Mouse (Mus musculus) left cerebral cortex, postnatal 36 days (tissue): ENCODE results near the gene Fgf12. TPM values are rescaled to one million over a fixed set of nuclear protein-coding genes. Genes with fewer than 3 reads are reported as not detected.
A peak's percentile ranks its signal among the peaks of the same experiment; 100 is the strongest.

ENCODE experiments used
- DNase-seq, 2 experiments: peaks; one replicate each; pipeline ENCODE4 v3.0.0; 2021 to 2022; ENCODE audit warnings: low spot score in 2 of 2, mixed read lengths in 1 of 2
- intact Hi-C: fragments of 180-260 bp; cut with DNase I; formaldehyde crosslinking; loops from one replicate; pipeline ENCODE4 v1.15.1; 2025
- total RNA-seq, 2 experiments: library from RNA; stranded (reverse); gene quantifications; 2 replicates each; pipeline ENCODE4 v1.2.3; 2021

The Fgf12 gene
- total RNA-seq, 2 experiments from 2014 or later: 307 to 314 TPM

DNA sequence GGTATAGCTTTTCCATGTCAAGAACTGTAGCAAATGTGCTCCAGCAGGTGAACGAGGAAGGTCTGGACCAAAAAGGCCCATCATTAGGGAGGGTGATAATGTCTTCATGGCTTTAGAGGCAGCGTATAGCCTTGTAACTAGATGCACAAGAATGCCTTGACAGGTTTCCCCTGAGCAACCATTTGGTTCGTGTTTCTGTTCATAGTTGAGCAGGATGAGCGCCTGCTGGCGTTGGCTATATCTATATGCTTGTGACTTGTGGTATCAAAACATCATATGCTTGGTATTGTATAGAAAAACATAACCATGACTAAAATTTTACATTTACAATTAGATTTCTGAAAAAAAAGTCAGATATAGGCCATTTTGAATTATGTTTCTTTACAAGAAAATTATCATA lies 361.6 kb downstream of the Fgf12 start:
- intact Hi-C loops: no loop called here
- DNase-seq: no peak

DNA sequence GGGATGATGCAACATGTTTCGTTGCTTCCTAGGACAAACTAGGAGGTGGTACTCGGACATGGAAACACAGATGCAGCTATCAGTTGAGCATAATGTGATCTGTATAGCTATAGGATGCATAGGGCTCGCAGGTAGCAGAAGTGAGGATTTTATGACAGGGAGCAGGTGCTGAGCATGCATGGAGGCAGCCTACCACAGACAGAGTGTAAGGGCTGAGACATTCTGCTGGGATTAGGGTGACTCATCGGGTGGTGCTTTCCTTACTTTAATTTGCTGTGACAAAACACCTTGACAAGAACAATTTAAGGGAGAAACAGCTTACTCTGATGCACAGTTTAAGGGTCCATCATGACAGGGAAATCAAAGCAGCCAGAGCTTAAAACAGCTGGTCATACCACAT lies 363.8 kb downstream of the Fgf12 start:
- intact Hi-C loops: no loop called here
- DNase-seq: no peak

DNA sequence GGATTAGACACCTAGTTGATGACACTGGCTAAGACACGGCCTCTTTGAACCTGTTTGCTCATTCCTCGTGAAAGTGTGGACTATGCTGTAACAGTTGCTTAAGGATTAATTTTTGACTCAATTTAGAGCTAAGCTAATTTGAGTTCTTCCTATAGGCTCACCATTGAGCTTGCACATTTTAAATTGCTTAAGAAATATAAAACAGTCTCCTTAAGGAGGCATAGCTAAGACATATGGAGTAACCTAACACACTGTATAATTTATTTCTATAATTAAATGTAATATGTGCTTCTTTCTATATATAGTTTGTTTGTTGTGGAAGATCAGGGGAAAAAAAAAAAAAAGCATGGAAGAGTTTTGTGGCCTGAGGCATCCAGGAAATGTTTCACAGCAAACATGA lies 378.1 kb downstream of the Fgf12 start:
- DNase-seq: no peak
- intact Hi-C loops: no loop called here

DNA sequence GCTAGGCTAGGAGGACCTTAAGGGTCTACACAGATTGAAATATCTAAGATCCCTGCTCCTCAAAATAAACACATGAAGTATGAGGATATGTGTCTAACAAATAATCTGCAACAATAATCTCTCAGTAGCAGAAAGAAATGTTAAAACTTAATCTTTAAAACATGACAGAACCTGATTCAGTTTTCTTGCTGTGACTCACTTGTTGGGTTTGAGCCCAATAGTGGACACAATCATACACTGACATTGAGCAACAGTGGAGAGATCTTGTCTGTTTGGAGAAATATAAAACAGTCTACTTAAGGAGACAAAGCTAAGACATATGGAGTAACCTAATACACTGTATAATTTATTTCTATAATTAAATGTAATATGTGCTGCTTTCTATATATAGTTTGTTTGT lies 379.6 kb downstream of the Fgf12 start:
- DNase-seq: no peak
- intact Hi-C loops: no loop called here

DNA sequence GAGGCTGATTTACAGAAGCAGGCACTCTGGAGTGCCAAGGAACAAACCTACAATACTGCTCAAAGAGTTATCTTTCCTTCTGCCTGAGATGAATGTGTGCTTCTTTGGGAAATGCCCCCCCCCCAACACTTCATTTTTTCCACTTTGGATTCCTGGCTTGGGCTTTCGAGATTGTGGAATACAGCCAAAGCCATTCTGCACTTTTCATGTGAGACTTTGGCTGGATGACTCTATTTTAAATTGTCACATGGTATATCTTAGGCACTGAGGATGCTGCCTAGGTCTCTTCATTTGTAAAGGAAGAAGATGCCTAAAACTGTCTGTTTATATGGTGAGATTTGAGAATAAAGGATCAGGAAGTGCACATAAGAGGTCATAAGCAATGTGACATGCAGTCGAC lies 402.2 kb downstream of the Fgf12 start:
- DNase-seq: no peak
- intact Hi-C loops: no loop called here

DNA sequence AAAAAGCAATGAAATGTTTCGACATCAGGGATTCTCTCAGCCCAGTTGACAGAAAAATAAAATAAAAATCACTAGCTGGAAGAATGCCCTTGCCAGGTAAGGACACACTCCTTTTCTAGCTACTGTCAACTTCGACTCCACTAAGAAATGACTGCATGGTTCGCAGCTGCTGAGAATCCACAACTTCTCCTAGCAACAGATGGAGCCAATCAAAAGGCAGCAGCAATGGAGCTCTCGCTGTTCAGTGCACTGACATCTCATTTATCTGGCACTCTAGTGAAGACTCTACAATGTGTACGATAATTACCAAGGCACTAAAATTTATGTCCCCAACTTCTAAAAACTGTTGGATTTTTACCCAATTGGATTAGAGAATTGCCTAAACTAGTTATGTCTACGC lies 407.5 kb downstream of the Fgf12 start:
- DNase-seq: no peak
- intact Hi-C loops: no loop called here

- no peak for DNase-seq
- intact Hi-C loops: no loop called here
These were observed 414.9 kb downstream of the Fgf12 start for GRCm38 (mm10) chr16:28337930-28338329.

GRCm38 (mm10) chr16:28336700-28337099 lies 416.2 kb downstream of the Fgf12 start:
- intact Hi-C loops: no loop called here

DNA sequence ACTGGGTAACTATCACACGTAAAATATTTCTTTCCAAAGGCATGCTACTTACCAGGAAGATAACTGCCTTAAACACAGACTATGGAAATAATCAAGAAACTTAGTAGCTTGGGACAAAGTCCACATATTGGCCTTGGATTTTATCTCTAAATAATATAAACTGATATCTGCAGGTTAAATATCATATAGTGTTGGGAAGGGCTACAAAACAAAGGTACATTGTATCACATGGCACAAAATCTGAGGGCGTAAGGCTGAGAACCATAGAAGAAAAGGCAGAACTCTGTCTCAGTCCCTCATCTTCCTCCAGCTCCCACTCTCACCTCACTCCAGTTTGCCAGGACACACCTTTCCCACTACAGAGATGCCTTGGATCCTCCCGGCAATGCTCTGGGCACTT lies 417.8 kb downstream of the Fgf12 start:
- intact Hi-C loops: no loop called here
- no peak for DNase-seq

More at GRCm38 (mm10) chr16:28336700-28337099, 416.2 kb downstream of the Fgf12 start:
- no peak for DNase-seq

DNA sequence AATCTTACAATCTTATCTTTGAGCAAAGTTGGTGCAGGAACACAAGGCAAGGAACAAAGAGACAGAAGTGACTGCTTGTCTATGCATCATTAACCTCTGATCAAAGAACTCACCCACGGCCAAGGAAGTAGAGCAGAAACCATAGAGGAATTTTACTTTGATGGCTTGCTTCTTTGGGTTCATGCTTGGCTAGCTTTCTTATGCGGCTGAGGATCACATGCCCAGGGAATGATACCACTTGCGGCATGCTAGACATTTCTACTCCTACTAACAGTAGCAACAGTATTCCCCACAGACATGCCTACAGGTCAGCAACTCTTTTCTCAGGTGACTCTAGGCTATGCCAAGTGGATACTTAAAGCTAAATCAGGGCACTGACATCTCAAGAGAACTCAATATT lies 429.3 kb downstream of the Fgf12 start:
- intact Hi-C loops: no loop called here
- DNase-seq: no peak

DNA sequence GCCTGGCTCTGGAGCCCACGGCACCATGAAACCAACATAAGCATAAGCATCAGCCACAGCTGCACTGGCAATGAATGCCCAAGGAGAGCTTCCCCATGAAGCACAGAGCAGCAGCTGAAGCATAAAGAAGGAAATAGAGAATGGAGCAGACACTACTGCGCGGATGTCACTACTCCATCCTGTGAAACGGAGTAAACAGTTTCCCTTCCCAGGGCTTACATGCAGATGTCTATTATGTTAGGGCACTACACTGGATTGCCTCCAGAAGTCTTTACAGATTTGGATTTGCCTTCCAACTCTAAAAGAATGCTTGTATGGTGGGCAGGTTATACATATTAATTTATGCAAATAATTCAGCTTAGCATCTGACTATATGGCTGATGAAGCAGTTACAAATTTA lies 441.2 kb downstream of the Fgf12 start:
- no peak for DNase-seq
- intact Hi-C loops: no loop called here

DNA sequence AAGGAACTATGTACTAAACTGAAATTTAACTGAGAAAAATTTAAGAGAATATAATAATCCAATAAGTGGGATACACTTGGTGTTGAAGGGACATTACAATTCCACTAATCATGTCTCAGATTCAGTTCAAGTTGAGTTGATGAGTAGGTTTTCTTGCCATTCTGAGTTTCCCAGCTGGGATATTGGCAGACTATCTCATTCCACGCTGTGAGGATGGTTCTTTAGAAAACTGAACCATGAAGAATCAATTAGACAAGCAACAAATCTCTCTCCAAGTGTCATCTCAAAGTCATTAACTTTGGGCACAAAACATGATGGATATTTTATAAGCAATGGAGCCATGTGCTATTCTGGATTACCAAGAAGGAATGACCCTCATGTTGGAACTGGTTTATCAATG lies 449.0 kb downstream of the Fgf12 start:
- DNase-seq: no peak
- intact Hi-C loops: no loop called here

- intact Hi-C loops: no loop called here
- no peak for DNase-seq
These were observed 463.1 kb downstream of the Fgf12 start for GRCm38 (mm10) chr16:28289689-28290330.

GRCm38 (mm10) chr16:28257904-28258303 lies 495.0 kb downstream of the Fgf12 start:
- DNase-seq: no peak
- intact Hi-C loops: no loop called here

DNA sequence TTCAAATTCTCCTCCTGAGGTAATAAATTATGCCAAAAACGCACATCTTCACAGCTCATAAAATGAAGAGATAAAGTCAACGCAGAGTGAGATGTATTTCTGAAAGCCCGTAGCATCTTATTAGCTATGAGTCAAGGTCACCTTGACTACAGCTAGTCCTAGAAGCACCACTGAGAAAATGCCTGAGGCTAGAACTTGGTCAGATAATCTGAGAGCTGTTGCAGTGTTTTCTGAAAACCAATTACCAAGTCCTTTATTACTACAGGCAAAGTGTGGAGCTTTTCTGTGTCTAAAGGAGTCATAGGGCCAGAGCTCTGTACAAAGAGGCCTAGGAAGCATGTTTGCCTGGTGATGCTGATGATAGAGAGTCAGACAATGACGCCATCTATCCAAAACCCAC lies 498.6 kb downstream of the Fgf12 start:
- DNase-seq: no peak
- intact Hi-C loops: no loop called here

GRCm38 (mm10) chr16:28251930-28252329 lies 500.9 kb downstream of the Fgf12 start:
- no peak for DNase-seq
- intact Hi-C loops: no loop called here

- intact Hi-C loops: no loop called here
- DNase-seq: no peak
These were observed 509.8 kb downstream of the Fgf12 start for GRCm38 (mm10) chr16:28242867-28243649.

GRCm38 (mm10) chr16:28239382-28239781 lies 513.5 kb downstream of the Fgf12 start:
- intact Hi-C loops: no loop called here
- DNase-seq: no peak

- peak; percentile 61 to 65 for DNase-seq
- intact Hi-C loops: no loop called here
These were observed 514.6 kb downstream of the Fgf12 start for GRCm38 (mm10) chr16:28238019-28238868.

DNA sequence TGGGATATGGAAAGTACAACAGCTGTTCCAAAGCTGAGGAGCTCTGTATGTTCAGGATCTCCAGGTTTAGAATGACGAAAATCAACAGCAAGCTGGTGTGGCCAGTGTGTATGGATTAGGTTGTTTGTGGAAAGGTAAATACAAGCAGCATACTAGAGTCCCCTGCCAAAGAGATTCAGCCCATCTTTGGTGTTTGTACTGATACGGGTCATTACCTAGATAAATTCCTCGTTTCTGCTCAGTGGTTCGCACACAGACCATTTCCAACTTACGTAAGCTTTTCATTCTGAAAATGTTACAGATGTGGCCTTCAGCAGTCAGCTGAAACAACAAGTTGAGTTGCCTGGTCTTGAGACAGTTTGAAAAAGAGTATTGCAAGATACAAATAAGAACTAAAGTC lies 536.9 kb downstream of the Fgf12 start:
- DNase-seq: no peak
- intact Hi-C loops: no loop called here

GRCm38 (mm10) chr16:28212411-28212810 lies 540.5 kb downstream of the Fgf12 start:
- no peak for DNase-seq
- intact Hi-C loops: no loop called here
